Mouse (Mus musculus) adrenal gland, adult 8-10 months (tissue): ENCODE data around the gene Cfap157. TPM values are rescaled to one million over a fixed set of nuclear protein-coding genes. Genes with fewer than 3 reads are reported as not detected.

ENCODE experiments used
- DNase-seq: peaks from one replicate; pipeline ENCODE4 v3.0.0; 2022
- total RNA-seq, 4 experiments: library from RNA; stranded (reverse); gene quantifications; 2 replicates each; pipeline ENCODE4 v1.2.4; 2022

Gene Cfap157
- total RNA-seq, 4 experiments from 2014 or later, result not detected

- no peak for DNase-seq
Observed at GRCm38 (mm10) chr2:32749082-32749481, 35.1 kb downstream of the Cfap157 start.

- no peak for DNase-seq
Observed at GRCm38 (mm10) chr2:32744272-32744982, 39.8 kb downstream of the Cfap157 start.

GRCm38 (mm10) chr2:32742173-32742531 is 42.1 kb downstream of the Cfap157 start:
- DNase-seq, result no peak

GRCm38 (mm10) chr2:32741273-32742172 is 42.7 kb downstream of the Cfap157 start:
- no peak for DNase-seq

- DNase-seq, result no peak
Observed at GRCm38 (mm10) chr2:32740916-32741272, 43.3 kb downstream of the Cfap157 start, which contains the start of gene 6330409D20Rik. 6330409D20Rik (minus strand) TSS chr2:32741016.

GRCm38 (mm10) chr2:32739311-32739710 is 44.9 kb downstream of the Cfap157 start:
- DNase-seq, result no peak

GRCm38 (mm10) chr2:32737008-32737407 is 47.2 kb downstream of the Cfap157 start:
- DNase-seq, result no peak

- no peak for DNase-seq
Observed at GRCm38 (mm10) chr2:32736306-32736829, 47.9 kb downstream of the Cfap157 start.

- no peak for DNase-seq
Observed at GRCm38 (mm10) chr2:32734933-32735332, 49.3 kb downstream of the Cfap157 start.

GRCm38 (mm10) chr2:32734480-32734879 is 49.7 kb downstream of the Cfap157 start:
- DNase-seq, result no peak

GRCm38 (mm10) chr2:32732695-32733094 is 51.5 kb downstream of the Cfap157 start:
- no peak for DNase-seq

GRCm38 (mm10) chr2:32731911-32732310 is 52.3 kb downstream of the Cfap157 start:
- no peak for DNase-seq

- DNase-seq, result no peak
Observed at GRCm38 (mm10) chr2:32730854-32731253, 53.4 kb downstream of the Cfap157 start.

GRCm38 (mm10) chr2:32729547-32729946 is 54.7 kb downstream of the Cfap157 start:
- no peak for DNase-seq

- peak; percentile 60 for DNase-seq
Observed at GRCm38 (mm10) chr2:32728463-32728862, 55.8 kb downstream of the Cfap157 start.

- peak; percentile 95 for DNase-seq
Observed at GRCm38 (mm10) chr2:32727435-32727834, 56.8 kb downstream of the Cfap157 start.

Other genes with a start within 250 kb of the Cfap157 start
- 10 to 100 TPM; 39.5 to 50.2 (median 47.2) TPM for gene Fam102a, start 249.1 kb downstream of the Cfap157 start, total RNA-seq
- 10 to 100 TPM; 57.1 to 68.1 (median 62.4) TPM for gene Dpm2, start 213.6 kb downstream of the Cfap157 start, total RNA-seq
- gene Pip5kl1, start 209.6 kb downstream of the Cfap157 start, total RNA-seq, result under 1 TPM in 1 of 4 experiments, not detected in 3; 0.46 TPM
- gene 9430097D07Rik, start 208.7 kb downstream of the Cfap157 start, total RNA-seq, result not detected
- gene St6galnac4, start 197.3 kb downstream of the Cfap157 start, total RNA-seq, result 10 to 100 TPM in 3 of 4 experiments, 1 to 10 TPM in 1; 8.5 to 18.9 (median 13.8) TPM
- 10 to 100 TPM; 42.7 to 61.4 (median 51.8) TPM for gene St6galnac6, start 184.7 kb downstream of the Cfap157 start, total RNA-seq
- gene Ak1, start 162.7 kb downstream of the Cfap157 start, total RNA-seq, result 10 to 100 TPM; 24.1 to 57.3 (median 40.1) TPM
- 100 to 1,000 TPM in 3 of 4 experiments, 10 to 100 TPM in 1; 96.0 to 134 (median 120) TPM for gene Eng, start 137.8 kb downstream of the Cfap157 start, total RNA-seq
- 10 to 100 TPM; 10.8 to 22.2 (median 18.7) TPM for gene Fpgs, start 80.3 kb downstream of the Cfap157 start, total RNA-seq
- gene Cdk9, start 71.4 kb downstream of the Cfap157 start, total RNA-seq, result 100 to 1,000 TPM in 1 of 4 experiments, 10 to 100 TPM in 3; 80.8 to 110 (median 92.1) TPM
- gene Sh2d3c, start 63.4 kb downstream of the Cfap157 start, total RNA-seq, result 10 to 100 TPM; 12.4 to 23.9 (median 18.0) TPM
- not detected for gene 6330409D20Rik, start 43.4 kb downstream of the Cfap157 start, total RNA-seq
- gene Tor2a, start 27.2 kb downstream of the Cfap157 start, total RNA-seq, result 10 to 100 TPM; 22.6 to 31.1 (median 28.5) TPM
- gene Ttc16, start 8.8 kb downstream of the Cfap157 start, total RNA-seq, result under 1 TPM in 3 of 4 experiments, not detected in 1; 0.28 to 0.54 (median 0.45) TPM
- gene Ptrh1, start 8.6 kb downstream of the Cfap157 start, total RNA-seq, result 10 to 100 TPM in 2 of 4 experiments, 1 to 10 TPM in 2; 5.4 to 17.8 (median 10.2) TPM
- 10 to 100 TPM; 23.8 to 50.5 (median 37.5) TPM for gene Stxbp1, start 62.8 kb upstream of the Cfap157 start, total RNA-seq
- gene Fam129b, start 91.7 kb upstream of the Cfap157 start, total RNA-seq, result 10 to 100 TPM; 18.7 to 35.3 (median 29.3) TPM
- 100 to 1,000 TPM; 137 to 206 (median 196) TPM for gene Rpl12, start 177.1 kb upstream of the Cfap157 start, total RNA-seq
- gene Lrsam1, start 177.2 kb upstream of the Cfap157 start, total RNA-seq, result 10 to 100 TPM; 23.3 to 38.9 (median 28.5) TPM
- 10 to 100 TPM; 19.8 to 28.5 (median 24.4) TPM for gene Slc2a8, start 197.7 kb upstream of the Cfap157 start, total RNA-seq